Mouse (Mus musculus) thymus, postnatal 14 days (tissue): Measurements from ENCODE around the gene Ap1g2.

Experiments
- DNase-seq: peaks from one replicate; pipeline ENCODE4 v3.0.0; 2021

Ap1g2 gene

DNA sequence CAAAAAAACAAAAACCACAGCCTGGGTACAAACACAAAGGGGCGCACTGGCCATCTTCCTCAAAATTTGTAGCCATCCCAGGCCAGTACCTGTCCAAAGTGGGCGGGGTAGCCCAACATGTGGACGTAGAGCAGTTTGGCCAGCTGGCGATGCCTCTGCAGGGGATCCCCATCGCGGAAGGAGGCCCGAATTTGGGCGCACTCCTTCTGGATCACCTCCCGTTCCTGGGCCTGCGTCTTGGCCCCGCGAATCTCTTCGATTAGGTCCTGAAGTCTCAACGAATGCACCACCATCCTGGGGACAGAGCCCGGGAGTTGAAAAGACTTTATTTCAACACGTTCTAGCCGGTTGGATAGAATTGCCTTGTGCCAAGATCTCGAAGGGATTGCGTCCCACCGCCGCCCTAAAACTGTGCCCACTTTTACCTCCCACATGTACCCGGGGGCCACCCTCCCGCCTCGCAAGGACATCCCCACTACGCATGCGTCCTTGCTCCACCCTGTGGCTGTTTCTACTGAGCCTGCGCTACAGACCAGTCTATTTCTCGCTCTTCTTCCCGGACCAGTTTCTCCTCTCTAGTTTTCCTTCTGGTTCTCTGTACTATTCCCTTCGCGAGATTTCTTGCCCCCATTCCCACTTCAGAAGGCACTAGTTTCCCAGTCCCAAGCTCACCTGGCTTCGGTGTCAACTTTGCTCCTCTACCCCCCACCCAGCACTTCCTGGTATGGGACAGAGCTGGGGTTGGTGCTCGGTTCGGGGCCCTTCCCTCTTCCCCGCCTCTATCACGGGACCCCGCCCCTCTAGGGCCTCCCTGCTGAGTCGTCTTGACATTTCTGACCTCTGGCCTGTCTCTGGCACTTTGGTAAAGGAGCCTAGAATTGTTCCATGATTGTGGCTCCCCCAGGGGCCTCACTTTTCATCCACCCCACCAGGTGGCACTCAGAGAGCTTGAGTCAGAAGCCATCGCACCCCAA lies at the start of gene Ap1g2:
Ap1g2 (minus strand) TSS at position 758 of the 974 bp plus-strand sequence.
- peak; percentile 89 for DNase-seq

- no peak for DNase-seq
These were observed 46.6 kb upstream of the Ap1g2 start for GRCm38 (mm10) chr14:55152951-55153481.

GRCm38 (mm10) chr14:55152174-55152573 lies 45.8 kb upstream of the Ap1g2 start:
- no peak for DNase-seq

- no peak for DNase-seq
These were observed 44.6 kb upstream of the Ap1g2 start for GRCm38 (mm10) chr14:55150985-55151384.

GRCm38 (mm10) chr14:55149041-55149440 lies 42.6 kb upstream of the Ap1g2 start:
- DNase-seq, result no peak

- DNase-seq, result peak; percentile 67
These were observed 42.0 kb upstream of the Ap1g2 start for GRCm38 (mm10) chr14:55148363-55148915.

DNA sequence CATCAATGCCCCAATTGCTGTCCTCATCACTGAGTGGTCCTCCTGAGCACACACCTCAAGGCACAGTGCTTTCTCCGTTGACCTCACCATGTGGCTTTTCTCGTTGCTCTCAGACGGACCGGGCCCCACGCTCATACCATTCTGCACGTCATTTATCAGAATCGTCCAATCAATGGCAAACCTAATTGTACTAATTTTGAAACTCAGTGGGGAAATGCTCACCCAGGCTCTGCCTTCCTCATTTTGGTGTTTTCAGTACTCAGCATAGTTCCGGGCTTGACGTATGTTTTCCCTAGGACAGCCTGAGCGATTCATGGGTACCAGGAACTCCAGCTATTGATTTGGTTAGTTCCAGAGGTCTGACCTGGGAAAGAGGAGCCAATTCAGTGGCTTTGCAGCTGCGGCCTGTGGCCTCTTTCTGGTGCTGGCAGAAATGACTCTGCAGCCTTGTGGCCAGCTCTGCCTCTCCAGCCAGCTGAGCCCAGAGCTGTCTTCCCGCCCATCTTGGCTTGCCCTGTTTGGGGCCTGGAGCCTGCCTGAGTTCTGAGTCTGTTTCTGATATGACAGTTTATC lies 40.5 kb upstream of the Ap1g2 start:
- DNase-seq, result no peak

- no peak for DNase-seq
These were observed 39.9 kb upstream of the Ap1g2 start for GRCm38 (mm10) chr14:55146324-55146723.

GRCm38 (mm10) chr14:55139313-55139712 lies 32.9 kb upstream of the Ap1g2 start:
- no peak for DNase-seq

DNA sequence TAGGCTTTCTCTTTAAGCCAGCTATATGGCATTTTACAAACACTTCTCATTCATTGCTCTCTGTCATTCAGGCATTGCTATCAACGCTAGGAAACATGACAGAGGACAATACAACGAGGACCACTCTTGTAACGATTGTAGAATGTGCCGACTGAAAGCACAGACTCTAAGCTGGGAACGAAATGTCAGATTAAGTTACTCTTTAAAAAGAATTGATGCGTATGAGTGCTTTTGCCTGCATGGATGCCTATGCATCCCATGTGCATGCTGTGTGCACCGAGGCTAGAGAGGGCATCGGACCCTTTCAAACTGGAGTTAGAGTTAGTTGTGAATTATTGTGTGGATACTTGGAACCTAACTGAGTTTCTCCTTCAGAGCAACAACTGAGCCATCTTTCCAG lies 29.3 kb upstream of the Ap1g2 start:
- no peak for DNase-seq

GRCm38 (mm10) chr14:55126521-55126920 lies 20.1 kb upstream of the Ap1g2 start:
- DNase-seq, result no peak

GRCm38 (mm10) chr14:55125711-55126110 lies 19.3 kb upstream of the Ap1g2 start:
- no peak for DNase-seq

GRCm38 (mm10) chr14:55122359-55122758 lies 16.0 kb upstream of the Ap1g2 start:
- DNase-seq, result no peak

DNA sequence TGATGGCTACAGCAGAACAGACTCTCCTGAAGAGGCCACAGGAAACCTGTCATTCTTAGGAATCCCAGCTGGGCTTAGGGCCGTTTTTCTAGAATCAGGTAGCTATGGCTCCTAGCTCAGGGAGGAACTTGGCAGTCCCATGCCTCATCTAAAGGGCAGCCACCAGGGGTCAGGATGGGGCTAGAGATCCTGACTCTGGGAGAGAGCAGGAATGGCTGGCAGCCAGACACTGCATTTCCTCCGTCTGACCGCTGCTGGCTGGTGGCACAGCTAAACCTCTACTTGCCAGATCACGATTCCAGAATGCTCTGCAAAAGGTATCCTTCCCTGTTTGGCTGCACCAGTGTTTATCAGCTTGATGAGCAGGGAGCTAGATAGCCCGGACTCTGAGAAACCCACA lies 15.6 kb upstream of the Ap1g2 start:
- DNase-seq, result peak; percentile 64

GRCm38 (mm10) chr14:55119421-55120134 lies 13.2 kb upstream of the Ap1g2 start:
- DNase-seq, result no peak

DNA sequence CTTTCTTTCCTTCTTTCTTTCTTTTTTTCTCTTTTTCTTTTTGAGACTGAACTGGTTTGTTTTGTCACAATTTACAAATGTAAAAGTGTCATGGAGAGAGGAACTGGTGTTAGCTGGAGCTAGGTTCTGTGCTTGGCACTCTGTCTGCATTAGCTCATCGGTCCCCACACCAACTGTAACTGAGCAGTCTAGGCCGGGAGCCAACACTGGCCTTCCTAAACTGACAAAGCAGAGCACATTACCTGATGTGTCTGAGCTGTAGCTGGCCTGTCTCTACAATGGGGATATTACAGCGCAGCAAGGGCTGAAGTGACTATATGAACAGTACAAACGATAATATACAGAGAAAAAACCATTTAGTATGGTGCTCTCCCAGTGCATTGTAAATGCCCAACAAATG lies 12.5 kb upstream of the Ap1g2 start:
- no peak for DNase-seq

DNA sequence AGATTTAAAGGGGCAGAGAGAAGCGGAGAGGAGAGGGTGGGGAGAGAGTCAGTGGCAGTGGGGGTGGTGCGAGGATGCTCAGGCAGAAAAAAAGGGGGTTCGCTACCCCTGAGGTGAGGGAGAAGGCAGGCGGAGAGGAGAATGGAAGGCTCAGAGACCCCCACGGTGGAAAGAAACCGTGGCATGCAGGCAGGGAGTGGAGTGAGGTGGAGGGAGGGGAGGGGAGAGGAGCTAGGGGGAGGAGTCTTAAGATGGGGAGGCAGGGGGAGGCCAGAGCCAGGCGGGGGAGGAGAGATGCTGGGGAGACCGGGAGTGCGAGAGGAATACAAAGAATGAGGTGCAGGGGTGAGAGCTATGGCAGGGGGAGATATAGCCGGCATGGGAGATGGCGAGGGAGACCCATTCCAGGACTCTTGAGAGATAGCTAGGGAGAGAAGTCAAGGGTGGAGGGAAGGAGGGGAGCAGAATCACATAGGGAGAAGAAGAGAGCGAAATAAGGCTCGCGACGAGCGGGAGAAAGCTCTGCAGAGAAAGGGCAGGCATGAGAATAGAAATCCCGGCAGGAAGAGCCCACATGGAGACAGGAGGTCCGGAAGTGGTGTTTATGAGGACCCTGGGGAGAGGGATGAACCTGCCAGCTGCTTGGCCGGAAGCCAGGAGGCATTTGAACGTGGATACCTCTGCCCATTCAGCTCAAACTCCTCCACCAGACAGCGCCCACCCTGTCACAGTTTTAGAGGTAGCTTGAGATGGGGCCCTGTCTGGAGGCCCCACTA lies 10.2 kb upstream of the Ap1g2 start, which contains the start of gene Jph4:
Jph4 (minus strand) TSS at position 511 of the 776 bp plus-strand sequence.
- DNase-seq, result no peak

- DNase-seq, result no peak
These were observed 9.5 kb upstream of the Ap1g2 start for GRCm38 (mm10) chr14:55115846-55116245.

GRCm38 (mm10) chr14:55114759-55115701 lies 8.6 kb upstream of the Ap1g2 start:
- no peak for DNase-seq

GRCm38 (mm10) chr14:55113975-55114645 lies 7.7 kb upstream of the Ap1g2 start:
- peak; percentile 51 for DNase-seq
